Mouse (Mus musculus) liver, postnatal 0 days (tissue): ENCODE measurements around the gene Cd63. TPM values are rescaled to one million over a fixed set of nuclear protein-coding genes. Genes with fewer than 3 reads are reported as not detected.

ENCODE experiments used
- ATAC-seq: fragments of 200-750 bp; cut with Nextera tagmentation; 2 replicates; pipeline ENCODE4 v1.8.0; 2017; ENCODE audit warnings: mild to moderate bottlenecking, moderate library complexity
- DNase-seq: peaks from one replicate; pipeline ENCODE4 v3.0.0-alpha.2; 2016
- H3K27ac ChIP-seq: fragments of 300-500 bp; sonication (generic); 2 replicates; pipeline ENCODE4 v1.5.1; 2014; ENCODE audit warnings: antibody characterized with exemption, moderate library complexity, mild to moderate bottlenecking, low read depth
- H3K27me3 ChIP-seq: fragments of 300-500 bp; sonication (generic); 2 replicates; pipeline ENCODE4 v1.6.1; 2014; ENCODE audit warnings: low read length, control low read depth, mixed read lengths; ENCODE audit not compliant: insufficient read depth
- H3K36me3 ChIP-seq: fragments of 300-500 bp; sonication (generic); replicated peaks from 2 replicates; pipeline ENCODE4 v1.6.1; 2014; ENCODE audit warnings: mild to moderate bottlenecking, control low read depth, low read length, moderate library complexity, mixed read lengths; ENCODE audit not compliant: insufficient read depth
- H3K4me1 ChIP-seq: fragments of 300-500 bp; sonication (generic); 2 replicates; pipeline ENCODE4 v1.6.1; 2014; ENCODE audit warnings: antibody characterized with exemption, mild to moderate bottlenecking, control low read depth; ENCODE audit not compliant: insufficient read depth
- H3K4me2 ChIP-seq: fragments of 300-500 bp; sonication (generic); 2 replicates; pipeline ENCODE4 v1.6.1; 2014; ENCODE audit warnings: low read depth, mild to moderate bottlenecking, low read length, moderate library complexity, mixed read lengths
- H3K4me3 ChIP-seq: fragments of 300-500 bp; sonication (generic); 2 replicates; pipeline ENCODE4 v1.5.1; 2014; ENCODE audit warnings: low read depth, low read length
- H3K9ac ChIP-seq: fragments of 300-500 bp; sonication (generic); replicated peaks from 2 replicates; pipeline ENCODE4 v1.6.1; 2014; ENCODE audit warnings: mild to moderate bottlenecking, moderate library complexity
- H3K9me3 ChIP-seq: fragments of 300-500 bp; sonication (generic); 2 replicates; pipeline ENCODE4 v1.6.1; 2016; ENCODE audit warnings: mild to moderate bottlenecking, control low read depth, low read length, mixed read lengths
- CTCF ChIP-seq: sonication (generic); IDR thresholded peaks from 2 replicates; pipeline ENCODE4 v1.5.1; 2016; ENCODE audit warnings: antibody characterized with exemption, low read depth
- EP300 ChIP-seq: IDR thresholded peaks from 2 replicates; pipeline ENCODE4 v1.6.1; 2016; ENCODE audit warnings: antibody characterized with exemption, low read depth, mild to moderate bottlenecking
- WGBS: fragments of 180-500 bp; shearing (Covaris S2); extraction: QIAGEN DNeasy Blood & Tissue Kit; methylation state at CpG from one replicate; pipeline ENCODE4 v1.1.7; 2014; ENCODE audit not compliant: insufficient replicate concordance; 5-methylcytosine and 5-hydroxymethylcytosine counted together
- polyA plus RNA-seq: library from polyadenylated mRNA; unstranded; fragments of >200 nt; fragmentation: Nextera tagmentation; extraction: Ambion mirVana; gene quantifications from 2 replicates; pipeline ENCODE4 v1.2.1, GENCODE M21; 2015

Cd63 gene
- polyA plus RNA-seq, 1 experiment from 2014 or later, result 296 TPM

- no peaks in the 10 kb centered on the region for H3K27me3 ChIP-seq
- DNase-seq, result no peak
- peak overlapping the region; percentile 92 for H3K27ac ChIP-seq
- H3K9me3 ChIP-seq, result no peaks in the 10 kb centered on the region
- TF ChIP-seq CTCF (no peak), EP300 (no peak)
- 0 out of 2 replicates have a peak, but pooled peaks cover 6% of the 10 kb centered on the region for H3K36me3 ChIP-seq
- H3K4me1 ChIP-seq, result peaks cover 37% of the 10 kb centered on the region
- H3K4me2 ChIP-seq, result peak overlapping the region; percentile 79
- WGBS, result 67% methylated on average over 16 of the region's 16 CpGs
- H3K4me3 ChIP-seq, result peak overlapping the region; percentile 74
- no peak for ATAC-seq
- H3K9ac ChIP-seq, result peak overlapping the region; percentile 77
Observed at GRCm38 (mm10) chr10:128921883-128922821, 21.4 kb downstream of the Cd63 start.

- H3K4me3 ChIP-seq, result peak within 1 kb of the TSS; percentile 74
- WGBS, result 25% methylated on average over 1 of the region's 1 CpGs
- no peak for TF ChIP-seq CTCF
- TF ChIP-seq EP300, result no peak
- peak within 1 kb of the TSS; percentile 77 for H3K9ac ChIP-seq
- ATAC-seq (no peak), DNase-seq (no peak)
- no peaks in the 10 kb centered on the region for H3K9me3 ChIP-seq
- H3K27ac ChIP-seq, result peak within 1 kb of the TSS; percentile 92
- H3K4me2 ChIP-seq, result peak within 1 kb of the TSS; percentile 79
- H3K27me3 ChIP-seq, result no peaks in the 10 kb centered on the region
- peaks cover 37% of the 10 kb centered on the region for H3K4me1 ChIP-seq
- H3K36me3 ChIP-seq, result 0 out of 2 replicates have a peak, but pooled peaks cover 3% of the 10 kb centered on the region
Observed at GRCm38 (mm10) chr10:128922822-128923012, 21.9 kb downstream of the Cd63 start, which contains the start of gene Rdh5. Gene Rdh5, minus strand, starts transcription at chr10:128922888.

- Histone ChIP-seq H3K9ac (peak overlapping the region; percentile 77), H3K36me3 (0 out of 2 replicates have a peak, but pooled peaks cover 3% of the 10 kb centered on the region), H3K27ac (peak overlapping the region; percentile 92), H3K4me3 (peak overlapping the region; percentile 74), H3K4me2 (peak overlapping the region; percentile 79), H3K9me3 (no peaks in the 10 kb centered on the region), H3K27me3 (no peaks in the 10 kb centered on the region), H3K4me1 (peaks cover 35% of the 10 kb centered on the region)
- DNase-seq (peak; percentile 94), ATAC-seq (peak; percentile 95)
- TF ChIP-seq CTCF, result peak; percentile 54
- peak; percentile 53; the same call in 1 of the 2 replicates for TF ChIP-seq EP300
- 0% methylated on average over 31 of the region's 42 CpGs for WGBS
Observed at GRCm38 (mm10) chr10:128923013-128923691, 22.4 kb downstream of the Cd63 start.

GRCm38 (mm10) chr10:128923935-128924334, 23.1 kb downstream of the Cd63 start, which contains the start of gene Bloc1s1:
Gene Bloc1s1, minus strand, starts transcription at chr10:128924035.
- Histone ChIP-seq H3K4me2 (peak within 1 kb of the TSS; percentile 79), H3K9me3 (no peaks in the 10 kb centered on the region), H3K4me1 (peaks cover 31% of the 10 kb centered on the region), H3K27ac (peak within 1 kb of the TSS; percentile 92), H3K27me3 (peaks cover under 1% of the 10 kb centered on the region; the same call in 1 of the 2 replicates), H3K9ac (peak within 1 kb of the TSS; percentile 77), H3K4me3 (peak within 1 kb of the TSS; percentile 74), H3K36me3 (0 out of 2 replicates have a peak, but pooled peaks cover 3% of the 10 kb centered on the region)
- DNase-seq (no peak), ATAC-seq (no peak)
- TF ChIP-seq CTCF (no peak), EP300 (no peak)
- 57% methylated on average over 9 of the region's 9 CpGs for WGBS

- Histone ChIP-seq H3K27ac (no peak overlapping the region), H3K4me1 (peaks cover 8% of the 10 kb centered on the region), H3K9ac (no peak overlapping the region), H3K27me3 (peaks cover 30% of the 10 kb centered on the region), H3K4me3 (no peak overlapping the region), H3K4me2 (no peak overlapping the region), H3K9me3 (no peaks in the 10 kb centered on the region), H3K36me3 (no peaks in the 10 kb centered on the region)
- DNase-seq (no peak), ATAC-seq (no peak)
- no peak for TF ChIP-seq EP300
- no peak for TF ChIP-seq CTCF
- WGBS, result 55% methylated on average over 4 of the region's 4 CpGs
Observed at GRCm38 (mm10) chr10:128928356-128928755, 27.6 kb downstream of the Cd63 start.
